Mouse (Mus musculus): ENCODE results near the gene Armc3. TPM values are rescaled to one million over a fixed set of nuclear protein-coding genes. Genes with fewer than 3 reads are reported as not detected.
A peak's percentile ranks its signal among the peaks of the same experiment; 100 is the strongest.

Gene Armc3
- polyA plus RNA-seq, 1 experiment from 2014 or later = 0.34 TPM

- Histone ChIP-seq H3K27ac (no peak overlapping the region), H3K9ac (ENCODE audit: low read depth, low read length) (no peak overlapping the region), H3K27me3 (ENCODE audit: insufficient read depth, low read length) (no peaks in the 10 kb centered on the region), H3K4me3 (replicated peaks; ENCODE audit: low read depth, low read length) (0 out of 2 replicates have a peak overlapping the region, but pooled peaks have one; percentile 6), H3K4me1 (replicated peaks; ENCODE audit: insufficient read depth, low read length) (no peaks in the 10 kb centered on the region), H3K4me2 (ENCODE audit: low read length) (peak overlapping the region; percentile 47), H3K36me3 (ENCODE audit: insufficient read depth, low read length) (no peaks in the 10 kb centered on the region), H3K9me3 (replicated peaks; ENCODE audit: low read length) (no peaks in the 10 kb centered on the region)
- WGBS = 25% methylated on average over 19 of the region's 20 CpGs
- DNase-seq (ENCODE audit: low spot score) (peak; percentile 96), ATAC-seq (replicated peaks; ENCODE audit: low FRiP score, low read depth) (peak; percentile 66)
- TF ChIP-seq CTCF (IDR thresholded peaks at IDR 0.05; ENCODE audit: low read depth) = peak; percentile 93
Observed at GRCm38 (mm10) chr2:19344636-19345413, 145.7 kb downstream of the Armc3 start.

GRCm38 (mm10) chr2:19345414-19345964 lies 146.4 kb downstream of the Armc3 start:
- Histone ChIP-seq H3K4me3 (replicated peaks; ENCODE audit: low read depth, low read length) (no peak overlapping the region), H3K4me1 (replicated peaks; ENCODE audit: insufficient read depth, low read length) (no peaks in the 10 kb centered on the region), H3K4me2 (ENCODE audit: low read length) (no peak overlapping the region), H3K27me3 (ENCODE audit: insufficient read depth, low read length) (no peaks in the 10 kb centered on the region), H3K27ac (no peak overlapping the region), H3K9ac (ENCODE audit: low read depth, low read length) (no peak overlapping the region), H3K9me3 (replicated peaks; ENCODE audit: low read length) (no peaks in the 10 kb centered on the region), H3K36me3 (ENCODE audit: insufficient read depth, low read length) (no peaks in the 10 kb centered on the region)
- 74% methylated on average over 5 of the region's 5 CpGs for WGBS
- DNase-seq (ENCODE audit: low spot score) = no peak
- 0 out of 2 replicates have a peak, but pooled peaks have one; percentile 21 for ATAC-seq (replicated peaks; ENCODE audit: low FRiP score, low read depth)
- TF ChIP-seq CTCF (IDR thresholded peaks at IDR 0.05; ENCODE audit: low read depth) = no peak

- DNase-seq (ENCODE audit: low spot score) (no peak), ATAC-seq (replicated peaks; ENCODE audit: low FRiP score, low read depth) (no peak)
- no peaks in the 10 kb centered on the region for H3K4me1 ChIP-seq (replicated peaks; ENCODE audit: insufficient read depth, low read length)
- H3K9ac ChIP-seq (ENCODE audit: low read depth, low read length) = no peak overlapping the region
- H3K4me3 ChIP-seq (replicated peaks; ENCODE audit: low read depth, low read length) = no peak overlapping the region
- H3K36me3 ChIP-seq (ENCODE audit: insufficient read depth, low read length) = no peaks in the 10 kb centered on the region
- no peak for TF ChIP-seq CTCF (IDR thresholded peaks at IDR 0.05; ENCODE audit: low read depth)
- H3K27ac ChIP-seq = no peak overlapping the region
- 81% methylated on average over 3 of the region's 3 CpGs for WGBS
- H3K4me2 ChIP-seq (ENCODE audit: low read length) = no peak overlapping the region
- no peaks in the 10 kb centered on the region for H3K9me3 ChIP-seq (replicated peaks; ENCODE audit: low read length)
- no peaks in the 10 kb centered on the region for H3K27me3 ChIP-seq (ENCODE audit: insufficient read depth, low read length)
Observed at GRCm38 (mm10) chr2:19348454-19348853, 149.4 kb downstream of the Armc3 start.

DNA sequence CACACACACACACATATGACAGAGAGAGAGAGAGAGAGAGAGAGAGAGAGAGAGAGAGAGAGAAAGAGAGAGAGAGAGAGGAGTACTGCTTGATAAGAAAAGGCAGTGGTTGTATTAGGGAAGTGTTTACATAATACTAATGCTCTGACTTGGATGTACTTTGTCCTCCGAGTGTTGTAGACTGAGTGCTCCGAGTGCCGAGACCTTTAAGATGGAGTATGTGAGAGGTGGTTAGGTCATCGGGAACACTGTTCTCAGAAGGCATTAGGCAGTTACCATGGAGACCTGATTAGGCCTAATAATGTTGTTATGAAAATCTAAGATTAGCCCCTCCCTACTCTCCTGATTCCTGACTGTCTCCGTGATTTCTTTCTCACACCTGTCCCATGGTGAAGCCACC lies 151.1 kb downstream of the Armc3 start:
- no peak for DNase-seq (ENCODE audit: low spot score)
- H3K4me1 ChIP-seq (replicated peaks; ENCODE audit: insufficient read depth, low read length) = no peaks in the 10 kb centered on the region
- no peak overlapping the region for H3K9ac ChIP-seq (ENCODE audit: low read depth, low read length)
- no peak overlapping the region for H3K4me2 ChIP-seq (ENCODE audit: low read length)
- TF ChIP-seq CTCF (IDR thresholded peaks at IDR 0.05; ENCODE audit: low read depth) = no peak
- no peak overlapping the region for H3K27ac ChIP-seq
- no peaks in the 10 kb centered on the region for H3K36me3 ChIP-seq (ENCODE audit: insufficient read depth, low read length)
- no peaks in the 10 kb centered on the region for H3K27me3 ChIP-seq (ENCODE audit: insufficient read depth, low read length)
- WGBS = 88% methylated on average over 5 of the region's 5 CpGs
- no peaks in the 10 kb centered on the region for H3K9me3 ChIP-seq (replicated peaks; ENCODE audit: low read length)
- no peak overlapping the region for H3K4me3 ChIP-seq (replicated peaks; ENCODE audit: low read depth, low read length)
- ATAC-seq (replicated peaks; ENCODE audit: low FRiP score, low read depth) = no peak

DNA sequence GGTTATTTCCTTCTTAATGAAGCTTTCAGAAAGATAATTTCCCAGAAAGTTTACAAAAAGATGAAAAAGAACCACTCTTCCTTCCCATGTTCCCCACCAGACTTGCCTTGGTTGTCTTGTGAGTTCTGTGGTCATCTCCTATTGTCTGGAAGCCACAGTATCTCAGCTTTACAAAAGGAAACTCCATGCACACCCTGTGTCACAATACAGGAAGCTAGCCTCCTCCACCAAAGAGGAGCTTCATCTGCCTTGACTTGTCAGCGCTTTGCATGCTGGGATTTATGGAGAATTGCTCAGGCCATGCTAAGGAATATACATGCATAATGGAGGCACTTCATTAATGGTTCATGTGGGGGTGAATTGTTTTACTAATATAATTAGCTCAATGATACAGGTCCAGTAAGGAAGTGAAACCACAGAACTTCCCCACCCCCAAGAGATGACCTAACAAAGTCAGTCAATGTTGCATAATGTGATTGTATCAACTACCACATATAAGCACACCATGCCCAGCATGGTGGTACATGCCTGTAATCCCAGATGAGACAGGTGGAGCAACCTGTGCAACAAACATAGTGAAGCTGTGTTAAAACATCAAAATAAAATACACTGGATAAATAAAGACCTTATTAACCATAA lies 152.6 kb downstream of the Armc3 start:
- 90% methylated on average over 1 of the region's 1 CpGs for WGBS
- no peak for DNase-seq (ENCODE audit: low spot score)
- H3K4me3 ChIP-seq (replicated peaks; ENCODE audit: low read depth, low read length) = no peak overlapping the region
- no peak overlapping the region for H3K27ac ChIP-seq
- no peak overlapping the region for H3K9ac ChIP-seq (ENCODE audit: low read depth, low read length)
- H3K27me3 ChIP-seq (ENCODE audit: insufficient read depth, low read length) = no peaks in the 10 kb centered on the region
- H3K36me3 ChIP-seq (ENCODE audit: insufficient read depth, low read length) = no peaks in the 10 kb centered on the region
- H3K4me1 ChIP-seq (replicated peaks; ENCODE audit: insufficient read depth, low read length) = no peaks in the 10 kb centered on the region
- H3K9me3 ChIP-seq (replicated peaks; ENCODE audit: low read length) = no peaks in the 10 kb centered on the region
- no peak for TF ChIP-seq CTCF (IDR thresholded peaks at IDR 0.05; ENCODE audit: low read depth)
- no peak overlapping the region for H3K4me2 ChIP-seq (ENCODE audit: low read length)
- no peak for ATAC-seq (replicated peaks; ENCODE audit: low FRiP score, low read depth)

DNA sequence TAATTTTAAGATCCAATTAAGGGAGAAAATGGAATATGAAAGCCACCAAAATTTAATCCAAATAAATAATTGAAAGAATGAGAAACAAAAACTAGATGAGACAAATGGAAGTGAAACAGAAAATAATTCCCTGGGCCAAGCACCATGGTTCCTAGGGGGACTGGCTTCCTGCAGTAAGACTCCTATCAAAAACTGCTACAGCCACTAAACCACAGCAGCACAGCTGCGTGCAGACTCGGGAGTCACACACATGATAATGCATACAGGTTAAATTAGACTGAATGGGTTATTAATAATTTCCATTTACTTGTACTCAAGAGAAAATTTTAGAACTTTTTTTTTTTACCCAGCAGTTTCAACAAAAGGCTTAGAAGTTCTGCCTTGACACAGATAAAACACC lies 154.1 kb downstream of the Armc3 start:
- no peak for ATAC-seq (replicated peaks; ENCODE audit: low FRiP score, low read depth)
- no peak overlapping the region for H3K9ac ChIP-seq (ENCODE audit: low read depth, low read length)
- TF ChIP-seq CTCF (IDR thresholded peaks at IDR 0.05; ENCODE audit: low read depth) = no peak

More for the DNA sequence above, 154.1 kb downstream of the Armc3 start:
- H3K4me2 ChIP-seq (ENCODE audit: low read length) = no peak overlapping the region
- no peak overlapping the region for H3K4me3 ChIP-seq (replicated peaks; ENCODE audit: low read depth, low read length)
- no peaks in the 10 kb centered on the region for H3K27me3 ChIP-seq (ENCODE audit: insufficient read depth, low read length)
- no peak overlapping the region for H3K27ac ChIP-seq
- H3K4me1 ChIP-seq (replicated peaks; ENCODE audit: insufficient read depth, low read length) = no peaks in the 10 kb centered on the region
- 85% methylated on average over 2 of the region's 2 CpGs for WGBS
- no peaks in the 10 kb centered on the region for H3K36me3 ChIP-seq (ENCODE audit: insufficient read depth, low read length)
- no peaks in the 10 kb centered on the region for H3K9me3 ChIP-seq (replicated peaks; ENCODE audit: low read length)
- DNase-seq (ENCODE audit: low spot score) = no peak

Other genes starting within 250 kb of the Armc3 start
- 7.8 and 8.7 TPM in 2 replicates for gene Pip4k2a, start 201.2 kb upstream of the Armc3 start, polyA plus RNA-seq (2015; fragmentation: Nextera tagmentation; extraction: Ambion mirVana)
- 0.43 and 0.54 TPM in 2 replicates for gene 4930426L09Rik, start 201.0 kb upstream of the Armc3 start, polyA plus RNA-seq (2015; fragmentation: Nextera tagmentation; extraction: Ambion mirVana)
- gene Msrb2, start 172.1 kb downstream of the Armc3 start, polyA plus RNA-seq (2015; fragmentation: Nextera tagmentation; extraction: Ambion mirVana) = 37.8 and 38.0 TPM in 2 replicates
- gene Ptf1a, start 246.4 kb downstream of the Armc3 start, polyA plus RNA-seq (2015; fragmentation: Nextera tagmentation; extraction: Ambion mirVana) = not detected in 2 replicates